Mouse (Mus musculus): ENCODE measurements around the gene Arrdc2.

Arrdc2 gene

GRCm38 (mm10) chr8:70808955-70809701 lies 30.4 kb downstream of the Arrdc2 start:
- no peak for DNase-seq (ENCODE audit: extremely low spot score)

DNA sequence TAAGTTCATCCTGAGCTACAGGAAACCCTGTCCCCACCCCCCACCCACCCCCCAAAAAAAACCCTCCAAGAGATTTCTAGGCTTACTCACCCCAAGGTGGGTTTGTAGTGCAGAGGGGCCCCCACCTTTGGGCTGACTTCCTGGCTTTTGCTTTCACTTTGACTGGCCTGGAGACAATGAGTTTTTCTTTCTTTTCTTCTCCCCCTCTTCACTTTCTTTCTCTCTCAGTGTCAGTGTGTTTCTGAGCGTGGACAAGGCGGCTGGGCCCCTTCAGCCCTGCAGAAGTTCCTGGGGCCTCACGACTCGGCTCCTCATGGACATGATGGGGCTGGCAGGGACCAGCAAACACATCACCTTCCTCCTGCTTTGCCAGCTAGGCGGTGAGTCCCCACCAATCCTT lies 31.3 kb downstream of the Arrdc2 start, which contains the start of gene Il12rb1:
Gene Il12rb1 (plus strand): TSS at position 211 of the 400 bp plus-strand sequence.
- DNase-seq (ENCODE audit: extremely low spot score), result no peak

DNA sequence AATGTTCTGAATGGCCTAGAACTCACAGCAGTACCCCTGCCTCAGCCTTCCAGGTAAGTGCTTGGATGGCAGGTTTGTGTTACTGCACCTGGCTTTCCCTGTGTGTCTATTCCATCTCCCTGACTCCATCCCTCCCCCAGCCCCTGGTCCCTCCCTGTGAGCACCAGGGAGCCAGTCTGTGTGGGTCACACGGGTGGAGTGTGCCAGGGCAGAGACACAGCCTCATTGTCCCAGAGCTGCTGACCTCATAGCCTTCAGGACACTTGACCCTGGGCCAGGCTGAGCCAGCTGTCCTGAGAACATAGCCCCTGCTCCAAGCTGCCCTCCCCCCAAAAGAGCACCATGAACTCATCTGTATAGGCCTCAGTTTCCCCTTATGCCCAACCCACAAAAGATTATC lies 32.2 kb downstream of the Arrdc2 start:
- DNase-seq (ENCODE audit: extremely low spot score), result no peak

DNA sequence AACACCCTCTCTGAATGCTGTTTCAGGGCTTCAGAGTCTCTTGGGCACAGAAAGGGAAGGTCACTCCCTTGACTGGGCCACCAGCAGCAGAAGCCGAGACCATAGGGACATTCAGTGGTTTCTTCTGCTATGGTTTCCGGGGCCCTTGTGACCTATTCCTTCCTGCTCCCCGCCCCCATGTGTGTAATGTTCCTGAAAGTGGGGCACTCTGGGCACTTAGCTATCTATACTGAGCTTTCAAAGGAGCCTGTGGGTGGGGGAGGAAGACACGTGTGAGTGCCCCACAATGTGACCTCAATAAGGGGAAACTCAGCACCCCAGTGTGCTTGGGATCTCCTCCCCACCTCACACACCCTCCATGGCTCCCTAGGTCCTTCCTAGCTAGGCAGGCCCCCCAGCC lies 33.0 kb downstream of the Arrdc2 start:
- DNase-seq (ENCODE audit: extremely low spot score), result no peak

DNA sequence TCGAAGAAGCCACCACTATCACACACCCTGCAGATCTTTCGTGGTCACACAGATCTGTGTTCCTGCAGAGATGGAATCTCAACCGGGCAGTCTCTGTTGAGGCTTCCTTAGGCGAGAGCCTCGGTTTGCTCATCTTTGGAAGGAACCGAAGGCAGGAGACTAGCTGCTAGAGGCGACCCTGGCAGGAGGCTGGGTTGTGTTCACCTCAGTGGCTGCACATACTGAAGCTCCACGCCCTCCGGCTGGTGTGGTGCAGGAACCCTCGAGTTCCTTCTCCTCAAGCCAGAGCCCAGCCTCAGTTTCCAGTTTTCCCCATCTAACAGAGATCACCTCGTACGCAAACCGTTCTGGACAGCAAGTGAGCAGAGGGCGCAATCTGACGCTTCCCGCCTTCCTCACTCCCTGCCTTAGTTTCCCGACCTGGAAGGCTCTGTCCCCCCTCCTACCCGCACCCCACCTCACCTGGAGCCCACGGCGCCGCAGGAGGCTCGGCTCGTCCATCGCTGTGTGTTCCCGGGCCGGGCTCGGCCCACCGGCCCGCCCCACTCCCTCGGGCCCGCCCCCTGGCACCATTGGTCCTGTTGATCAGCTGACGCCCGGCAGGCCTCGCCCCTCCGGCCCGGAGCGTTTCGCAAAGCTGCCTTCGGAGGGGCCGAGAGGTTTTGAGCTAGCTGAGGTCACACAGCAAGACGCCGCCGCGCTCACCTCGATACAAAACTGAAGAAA lies 34.9 kb downstream of the Arrdc2 start, which contains the start of gene Mast3:
Gene Mast3 (minus strand): TSS at position 574 of the 726 bp plus-strand sequence.
- peak; percentile 84 for DNase-seq (ENCODE audit: extremely low spot score)

DNA sequence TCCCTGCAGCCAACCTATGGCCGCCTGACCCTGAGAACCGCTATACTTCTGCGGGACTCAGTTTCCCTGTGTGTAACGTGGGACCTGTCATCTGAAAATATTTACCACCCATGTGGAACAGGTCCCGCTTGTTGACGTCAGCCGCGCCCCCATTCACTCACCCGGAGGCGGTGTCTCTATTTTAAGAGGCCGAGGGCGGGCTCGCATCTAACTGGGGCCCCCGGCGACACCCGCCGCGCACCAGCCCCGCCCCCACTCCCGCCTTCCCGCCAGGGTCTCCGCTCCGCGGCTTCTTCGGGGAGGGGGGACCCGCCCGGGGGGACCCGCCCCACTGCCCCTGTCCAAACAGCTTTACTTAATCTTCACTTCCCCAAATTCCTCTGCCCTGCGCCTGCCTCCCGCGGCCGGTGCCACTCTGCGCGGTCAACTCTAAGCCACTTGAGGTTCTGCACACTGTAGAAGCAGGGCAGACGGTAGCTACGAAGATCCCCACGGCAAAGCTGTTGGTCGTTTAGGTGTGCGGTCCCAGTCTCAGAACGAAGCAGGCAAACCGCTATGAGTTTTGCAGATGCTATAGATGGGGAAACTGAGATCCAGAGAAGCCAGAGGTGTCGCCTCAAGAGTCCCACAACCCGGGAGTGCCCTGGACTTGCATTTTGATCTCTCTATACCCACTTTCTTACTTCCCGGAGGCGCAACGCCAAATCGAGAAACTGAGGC lies 35.6 kb downstream of the Arrdc2 start:
- DNase-seq (ENCODE audit: extremely low spot score), result no peak

- no peak for DNase-seq (ENCODE audit: extremely low spot score)
Measured at GRCm38 (mm10) chr8:70802786-70803510, 36.6 kb downstream of the Arrdc2 start.

DNA sequence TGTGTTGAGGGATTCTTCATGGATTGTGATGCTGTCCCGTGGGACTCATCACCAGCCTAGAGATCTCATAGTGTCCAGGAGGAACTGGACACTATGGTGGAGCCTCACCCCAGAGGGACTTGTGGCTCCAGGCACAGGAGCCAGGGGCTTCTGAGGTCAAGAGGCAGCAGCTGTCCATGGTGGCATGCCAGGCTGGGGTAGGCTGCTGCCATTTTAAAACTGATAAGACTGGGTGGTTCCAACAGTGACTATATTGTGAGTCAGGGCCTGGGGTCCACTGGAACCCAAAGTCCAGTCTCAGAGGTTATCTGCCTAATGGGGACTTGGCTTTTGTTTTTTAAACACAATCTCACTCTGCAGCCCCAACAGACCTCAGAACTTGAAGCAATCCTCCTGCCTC lies 37.7 kb downstream of the Arrdc2 start:
- no peak for DNase-seq (ENCODE audit: extremely low spot score)

DNA sequence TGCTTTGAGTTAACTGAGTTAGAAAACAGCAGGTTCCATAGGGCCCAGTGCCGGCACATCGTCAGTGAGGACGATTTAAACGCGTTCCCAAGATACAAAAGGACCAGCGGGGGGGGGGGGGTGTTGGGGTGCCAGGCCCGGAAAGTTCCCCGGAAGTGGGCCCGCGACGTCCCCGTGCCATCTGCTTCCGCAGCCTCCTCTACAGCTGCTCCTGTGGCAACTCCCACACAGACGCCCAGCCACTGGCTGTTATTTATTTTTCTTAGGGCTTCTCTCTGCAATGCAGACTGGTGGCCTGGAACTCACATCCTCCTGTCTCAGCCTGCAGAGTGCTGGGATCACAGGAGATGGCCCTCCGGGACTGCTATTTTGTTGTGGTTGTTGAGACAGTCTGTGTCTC lies 38.4 kb downstream of the Arrdc2 start:
- DNase-seq (ENCODE audit: extremely low spot score), result no peak

GRCm38 (mm10) chr8:70800648-70801047 lies 38.9 kb downstream of the Arrdc2 start:
- no peak for DNase-seq (ENCODE audit: extremely low spot score)

DNA sequence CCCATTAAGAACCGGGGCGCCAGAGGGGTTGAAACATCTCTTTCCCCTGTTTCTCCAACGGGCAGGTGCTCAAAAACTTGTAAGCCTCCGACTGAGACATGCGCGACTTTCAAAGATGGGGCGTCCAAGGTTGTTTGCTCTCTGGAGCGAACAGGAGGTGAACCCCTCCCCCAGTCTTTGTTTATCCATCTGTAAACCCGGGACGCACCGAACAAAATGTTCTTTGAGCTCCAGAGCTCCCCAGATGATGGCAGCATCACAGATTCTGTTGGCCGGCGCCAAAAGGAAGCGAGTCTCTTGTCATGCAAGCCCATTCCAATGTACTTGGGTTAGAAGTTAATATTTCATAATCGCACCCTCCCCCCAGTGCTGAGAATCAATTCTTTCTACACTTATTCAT lies 41.2 kb downstream of the Arrdc2 start:
- no peak for DNase-seq (ENCODE audit: extremely low spot score)

- DNase-seq (ENCODE audit: extremely low spot score), result peak; percentile 94
Measured at GRCm38 (mm10) chr8:70797081-70798070, 42.1 kb downstream of the Arrdc2 start.

GRCm38 (mm10) chr8:70796403-70797080 lies 43.0 kb downstream of the Arrdc2 start:
- no peak for DNase-seq (ENCODE audit: extremely low spot score)

DNA sequence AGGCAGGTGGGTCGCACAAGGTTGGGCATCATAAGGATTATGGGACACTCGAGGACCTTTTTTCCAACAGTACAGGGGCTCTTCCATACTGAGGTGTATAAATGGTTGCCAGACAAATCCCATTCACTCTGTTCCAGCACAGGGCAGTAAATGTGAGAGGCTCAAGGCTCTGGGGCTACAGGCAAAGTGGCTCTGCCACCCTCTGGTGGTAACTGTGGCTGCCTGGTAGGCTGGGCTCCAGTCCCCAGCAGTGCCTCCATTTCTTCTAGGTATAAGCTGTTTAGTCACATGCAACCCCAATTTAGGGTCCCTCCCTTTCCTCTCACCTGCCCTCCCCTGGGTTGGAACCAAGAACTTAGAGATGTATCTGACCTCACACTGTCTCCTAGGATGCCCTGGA lies 44.1 kb downstream of the Arrdc2 start:
- DNase-seq (ENCODE audit: extremely low spot score), result no peak

DNA sequence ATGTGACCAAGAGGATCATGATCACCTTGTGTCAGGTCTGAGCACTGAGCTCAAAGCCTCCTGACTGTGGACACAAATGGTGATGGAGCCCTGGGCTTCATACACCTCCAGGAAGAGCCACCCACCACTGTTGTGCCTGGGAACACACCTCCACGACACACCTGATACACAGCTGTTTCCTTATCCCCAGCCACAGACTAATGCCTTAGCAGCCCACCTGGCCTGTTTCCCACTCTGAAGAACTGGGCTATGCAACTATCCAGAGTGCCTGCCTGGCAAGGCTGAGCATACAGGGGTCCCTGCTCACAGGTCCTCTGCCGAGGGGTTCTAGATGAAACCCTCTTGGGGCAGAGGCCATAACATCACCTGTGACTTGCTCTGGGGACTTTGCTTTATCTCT lies 45.3 kb downstream of the Arrdc2 start:
- DNase-seq (ENCODE audit: extremely low spot score), result no peak

DNA sequence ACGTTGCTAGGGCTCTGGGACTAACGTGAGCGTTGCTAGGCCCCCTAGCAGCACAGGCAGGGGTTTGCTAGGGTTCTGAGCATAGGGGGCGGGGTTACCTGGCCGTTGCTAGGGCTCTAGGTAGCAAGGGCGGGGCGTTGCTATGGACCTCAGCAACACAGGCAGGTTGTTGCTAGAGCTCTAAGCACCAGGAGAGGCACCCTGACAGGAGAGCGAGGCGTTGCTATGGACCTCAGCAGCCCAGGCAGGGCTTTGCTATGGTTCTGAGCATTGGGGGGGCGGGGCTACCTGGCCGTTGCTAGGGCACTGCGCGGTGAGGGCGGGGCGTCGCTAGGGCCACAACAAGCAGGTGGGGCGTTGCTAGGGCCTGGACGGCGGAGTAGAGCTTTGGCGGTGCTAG lies 46.8 kb downstream of the Arrdc2 start:
- DNase-seq (ENCODE audit: extremely low spot score), result no peak

DNA sequence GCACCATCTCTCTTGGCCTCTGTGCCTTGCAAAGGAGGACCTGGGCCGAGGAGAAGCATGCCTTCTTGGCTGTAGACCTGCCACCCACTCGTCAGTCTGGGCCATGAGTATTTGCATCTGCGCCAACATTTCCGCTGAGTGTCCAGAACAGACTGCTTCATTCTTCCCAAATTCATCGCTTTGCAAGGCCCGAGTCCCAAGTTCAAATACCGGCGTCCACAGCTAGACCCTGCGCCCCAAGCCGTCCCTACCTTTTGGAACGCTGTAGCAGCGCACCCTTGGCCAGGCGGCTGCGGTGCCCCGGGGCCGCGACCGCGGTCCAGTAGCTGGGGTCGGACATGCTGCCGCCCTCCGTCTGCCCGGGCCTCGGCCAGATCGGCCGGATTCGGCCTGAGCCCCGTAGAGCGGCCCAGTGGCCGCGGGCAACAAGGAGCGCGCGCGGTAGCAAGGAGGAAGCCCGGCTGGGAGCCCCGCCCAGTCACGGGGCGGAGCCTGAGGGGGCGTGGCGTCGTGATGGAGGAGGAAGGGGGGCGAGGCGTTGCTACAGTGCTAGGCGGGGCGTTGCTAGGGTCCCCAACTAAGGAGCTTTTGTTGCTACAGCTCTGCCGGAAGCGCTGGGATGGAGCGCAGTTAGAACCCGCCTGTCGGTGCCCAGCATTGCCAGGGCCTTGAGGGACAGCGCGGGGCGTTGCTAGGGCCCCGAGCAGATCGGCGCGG lies 47.4 kb downstream of the Arrdc2 start:
- peak; percentile 98 for DNase-seq (ENCODE audit: extremely low spot score)

DNA sequence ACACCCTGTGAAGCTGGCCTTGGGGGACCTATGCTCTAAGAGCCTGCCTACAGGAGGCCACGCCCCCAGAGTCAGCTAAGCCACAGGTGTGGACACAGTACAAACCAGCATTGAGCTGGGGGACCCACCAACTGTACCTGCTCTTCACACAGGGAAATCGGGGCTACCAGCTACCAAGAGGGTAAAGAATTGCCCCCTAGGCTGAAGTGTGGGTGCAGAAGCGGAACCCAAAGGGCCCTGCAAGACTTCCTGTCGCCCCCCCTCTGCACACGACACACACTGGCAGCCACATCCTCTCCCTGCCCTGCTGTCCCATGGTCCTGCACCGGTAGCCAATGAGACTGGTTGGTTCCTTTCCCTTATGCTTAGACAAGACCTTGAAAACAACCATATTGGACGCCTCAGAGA lies 48.2 kb downstream of the Arrdc2 start:
- DNase-seq (ENCODE audit: extremely low spot score), result no peak

- no peak for DNase-seq (ENCODE audit: extremely low spot score)
Measured at GRCm38 (mm10) chr8:70790846-70791245, 48.7 kb downstream of the Arrdc2 start.
